22 mouse cellular contexts compared by ENCODE assay signal in genomic region chr14:54128334-54128733, GRCm38 (mm10).
DNase-seq lines count a peak whose midpoint lies in the region; ATAC-seq and TF ChIP-seq lines count a peak whose summit lies in the region.
"Had no signal": no experiment of that assay in that cellular context is flagged by ENCODE, and none has a peak within 500 bp of the region (broad histone marks: within the 10 kb centered on the region; RNA-seq: fewer than 3 reads in every experiment).

No protein-coding gene starts in this region.

- H3K9ac ChIP-seq in kidney, embryonic 14.5 days (ENCODE audit: low read depth, low read length), result no peak overlapping the region
- H3K9ac ChIP-seq: embryonic facial prominence, embryonic 12.5 days; forebrain, embryonic 15.5 days; liver, embryonic 13.5 days; lung, embryonic 15.5 days; midbrain, embryonic 13.5 days had no signal

- DNase-seq in gastrocnemius, postnatal 14 days, result peak; percentile 23
- DNase-seq in gastrocnemius, adult 18-20 months (ENCODE audit: low spot score), result no peak
- DNase-seq in kidney, adult 9 months, result peak; percentile 53
- DNase-seq in 416B (ENCODE audit: low read depth), result peak; percentile 42
- DNase-seq in adrenal gland, postnatal 36 days, result no peak
- DNase-seq: adrenal gland, postnatal 14 days; cerebellum, adult 11 months; cerebellum, postnatal 10 days; heart, adult 2 months; heart, postnatal 4 days; left cerebral cortex, postnatal 4 days; liver, embryonic 13.5 days; spleen, adult 18-20 months; thymus, postnatal 25 days had no signal

- no peak for TF ChIP-seq POLR2A in myocyte (IDR thresholded peaks at IDR 0.05; ENCODE audit: insufficient read length, low read depth)

- WGBS in kidney, embryonic 14.5 days, result 65% methylated on average over 4 of the region's 4 CpGs

- H3K27ac ChIP-seq in kidney, embryonic 14.5 days (ENCODE audit: low read depth, low read length), result no peak overlapping the region
- H3K27ac ChIP-seq: embryonic facial prominence, embryonic 12.5 days; forebrain, embryonic 15.5 days; heart, adult 2 months; liver, embryonic 13.5 days; lung, embryonic 15.5 days; midbrain, embryonic 13.5 days had no signal

- no peak for ATAC-seq in kidney, embryonic 14.5 days (ENCODE audit: low FRiP score, low TSS enrichment)
- ATAC-seq: activated CD4-positive, CD25-positive, alpha-beta regulatory T cell, adult 4 months; forebrain, embryonic 15.5 days; hindbrain, embryonic 16.5 days; midbrain, embryonic 13.5 days had no signal

- intact Hi-C loops in gastrocnemius, postnatal 14 days (cut with DNase I; ENCODE audit: low total_unique reads), result no loop called here

- H3K36me3 ChIP-seq in kidney, embryonic 14.5 days (ENCODE audit: control insufficient read depth, insufficient read depth, low read length), result no peaks in the 10 kb centered on the region
- no peaks in the 10 kb centered on the region for H3K36me3 ChIP-seq in myocyte (ENCODE audit: control insufficient read depth, insufficient read depth)
- H3K36me3 ChIP-seq: embryonic facial prominence, embryonic 12.5 days; forebrain, embryonic 15.5 days; liver, embryonic 13.5 days; lung, embryonic 15.5 days; midbrain, embryonic 13.5 days had no signal

- no peak overlapping the region for H3ac ChIP-seq in myocyte (ENCODE audit: control insufficient read depth, insufficient read length)

- H3K79me2 ChIP-seq in myocyte (ENCODE audit: control insufficient read depth, insufficient read depth), result no peaks in the 10 kb centered on the region

- no peaks in the 10 kb centered on the region for H3K27me3 ChIP-seq in kidney, embryonic 14.5 days (ENCODE audit: control insufficient read depth, insufficient read depth, low read length)
- no peaks in the 10 kb centered on the region for H3K27me3 ChIP-seq in myocyte (ENCODE audit: control insufficient read depth, insufficient read depth, insufficient read length)
- H3K27me3 ChIP-seq: embryonic facial prominence, embryonic 12.5 days; forebrain, embryonic 15.5 days; lung, embryonic 15.5 days; midbrain, embryonic 13.5 days had no signal

- no peak overlapping the region for H3K4me3 ChIP-seq in kidney, embryonic 14.5 days (ENCODE audit: low read length)
- H3K4me3 ChIP-seq in myocyte, result no peak overlapping the region
- H3K4me3 ChIP-seq: embryonic facial prominence, embryonic 12.5 days; forebrain, embryonic 15.5 days; heart, adult 2 months; liver, embryonic 13.5 days; lung, embryonic 15.5 days; midbrain, embryonic 13.5 days had no signal

- H3K9me3 ChIP-seq in kidney, embryonic 14.5 days (ENCODE audit: control insufficient read depth, low read length), result no peaks in the 10 kb centered on the region
- H3K9me3 ChIP-seq: embryonic facial prominence, embryonic 12.5 days; forebrain, embryonic 15.5 days; liver, embryonic 13.5 days; lung, embryonic 15.5 days; midbrain, embryonic 13.5 days had no signal

- no peak overlapping the region for H3K4me2 ChIP-seq in kidney, embryonic 14.5 days (replicated peaks; ENCODE audit: low read depth, low read length)
- peak overlapping the region; percentile 53 for H3K4me2 ChIP-seq in myocyte (ENCODE audit: low read depth)
- H3K4me2 ChIP-seq: embryonic facial prominence, embryonic 12.5 days; forebrain, embryonic 15.5 days; liver, embryonic 13.5 days; lung, embryonic 15.5 days; midbrain, embryonic 13.5 days had no signal

- 0 out of 2 replicates have a peak, but pooled peaks cover 6% of the 10 kb centered on the region for H3K4me1 ChIP-seq in kidney, embryonic 14.5 days (ENCODE audit: control insufficient read depth, insufficient read depth, low read length)
- H3K4me1 ChIP-seq: liver, embryonic 13.5 days had no signal

TF ChIP-seq in myocyte, 11 proteins besides CTCF, POLR2A, EP300 and RAD21:
- TF ChIP-seq CEBPB (IDR thresholded peaks at IDR 0.05; ENCODE audit: insufficient read depth, poor library complexity, severe bottlenecking) (no peak), MYOG (IDR thresholded peaks at IDR 0.05; ENCODE audit: control insufficient read depth in 1 of 3, insufficient read depth in 1 of 3, insufficient read length in 2 of 3, low read depth in 2 of 3) (no peak), SRF (IDR thresholded peaks at IDR 0.05; ENCODE audit: control insufficient read depth, insufficient read length, low read depth) (no peak), TCF12 (IDR thresholded peaks at IDR 0.05; ENCODE audit: insufficient read depth, poor library complexity, severe bottlenecking) (no peak), POLR2AphosphoS2 (IDR thresholded peaks at IDR 0.05; ENCODE audit: insufficient read length, low read depth) (no peak), USF1 (IDR thresholded peaks at IDR 0.05; ENCODE audit: low read depth) (no peak)

Comparison
In these comparisons a context has a peak if more than half of its experiments do, and no peak if none do; other contexts are left out.
1. DNase-seq: peak in gastrocnemius, postnatal 14 days (single experiment), kidney, adult 9 months (single experiment) and 416B (single experiment); none in gastrocnemius, adult 18-20 months (single experiment) and adrenal gland, postnatal 36 days (0 of 2).